Mouse (Mus musculus): ENCODE data around the gene Prps2. TPM values are rescaled to one million over a fixed set of nuclear protein-coding genes. Genes with fewer than 3 reads are reported as not detected.

Gene Prps2
- 52.8 and 56.3 TPM in 2 replicates for polyA plus RNA-seq (2012; rRNA removed)

GRCm38 (mm10) chrX:167382047-167382853 lies at the start of gene Prps2:
Gene Prps2 (minus strand): TSS chrX:167382749.

GRCm38 (mm10) chrX:167330399-167330798 lies 52.1 kb downstream of the Prps2 start, which contains the start of gene Tlr7:
Gene Tlr7 (minus strand): TSS chrX:167330558.

Other genes starting within 250 kb of the Prps2 start
- 41.9 and 70.3 TPM in 2 replicates for gene Tmsb4x, start 173.4 kb downstream of the Prps2 start, polyA plus RNA-seq (2012; rRNA removed)
- 0.07 and 0.91 TPM in 2 replicates for gene Tlr8, start 118.4 kb downstream of the Prps2 start, polyA plus RNA-seq (2012; rRNA removed)
- gene Tlr7, start 52.2 kb downstream of the Prps2 start, polyA plus RNA-seq (2012; rRNA removed), result 0.14 and 0.16 TPM in 2 replicates

Data from ovary, adult 2 months (tissue).